Mouse (Mus musculus): ENCODE results near the gene Gm28372. TPM values are rescaled to one million over a fixed set of nuclear protein-coding genes. Genes with fewer than 3 reads are reported as not detected.

Gene Gm28372
- polyA plus RNA-seq, 1 experiment from 2014 or later = not detected

DNA sequence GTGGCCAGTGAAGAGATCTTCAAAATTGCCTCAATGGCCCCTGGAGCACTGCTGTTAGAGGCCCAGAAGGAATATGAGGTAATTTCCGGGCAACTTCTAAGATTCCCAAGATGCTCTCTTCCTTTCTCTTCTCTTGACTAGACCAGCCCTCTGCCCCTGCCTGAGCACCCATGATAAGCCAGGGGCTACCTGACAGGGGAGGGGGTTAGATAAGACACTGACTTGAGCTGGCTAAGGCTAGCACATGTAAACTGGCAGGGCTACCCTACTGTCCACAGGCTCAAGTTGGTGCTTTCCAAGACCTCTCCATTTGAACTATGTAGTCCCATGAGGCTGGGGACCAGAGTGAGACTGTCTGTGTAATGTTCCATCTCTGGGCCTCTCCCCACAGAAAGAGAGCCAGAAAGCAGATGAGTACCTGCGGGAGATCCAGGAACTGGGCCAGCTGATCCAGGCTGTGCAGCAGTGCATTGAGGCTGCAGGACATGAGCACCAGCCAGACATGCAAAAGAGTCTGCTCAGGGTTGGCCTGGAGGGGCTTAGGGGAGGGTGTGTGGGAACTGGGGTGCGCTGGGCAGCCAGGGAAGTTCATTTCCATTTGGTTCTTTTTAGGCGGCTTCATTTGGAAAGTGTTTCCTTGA, 34.9 kb downstream of the Gm28372 start:
- no peaks in the 10 kb centered on the region for H3K9me3 ChIP-seq
- no peak overlapping the region for H3K9ac ChIP-seq
- no peaks in the 10 kb centered on the region for H3K27me3 ChIP-seq
- H3K4me3 ChIP-seq = no peak overlapping the region
- no peak overlapping the region for H3K27ac ChIP-seq
- H3K4me1 ChIP-seq = no peaks in the 10 kb centered on the region
- H3K36me3 ChIP-seq = peaks cover 77% of the 10 kb centered on the region
- no peak overlapping the region for H3K4me2 ChIP-seq
- ATAC-seq (ENCODE audit: insufficient number of reproducible peaks, low FRiP score, low TSS enrichment, low read depth) = no peak
- 84% methylated on average over 4 of the region's 4 CpGs for WGBS

DNA sequence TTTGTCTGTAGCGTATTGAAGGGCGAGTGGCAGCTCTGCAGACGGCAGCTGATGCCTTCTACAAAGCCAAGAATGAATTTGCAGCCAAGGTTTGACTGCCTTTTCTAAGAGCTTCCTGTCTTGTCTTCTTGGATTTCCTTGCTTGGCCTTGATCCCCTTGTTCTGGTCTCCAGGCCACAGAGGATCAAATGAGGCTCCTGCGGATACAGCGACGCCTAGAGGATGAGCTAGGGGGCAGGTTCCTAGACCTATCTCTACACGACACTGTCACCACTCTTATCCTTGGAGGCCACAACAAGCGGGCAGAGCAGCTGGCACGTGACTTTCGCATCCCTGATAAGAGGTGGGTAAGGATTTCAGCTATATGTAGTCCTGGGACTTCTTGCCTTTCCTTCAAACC, 37.1 kb downstream of the Gm28372 start:
- Histone ChIP-seq H3K36me3 (peaks cover 77% of the 10 kb centered on the region), H3K27me3 (no peaks in the 10 kb centered on the region), H3K4me1 (no peaks in the 10 kb centered on the region), H3K9ac (no peak overlapping the region), H3K4me3 (no peak overlapping the region), H3K4me2 (no peak overlapping the region), H3K9me3 (no peaks in the 10 kb centered on the region), H3K27ac (no peak overlapping the region)
- ATAC-seq (ENCODE audit: insufficient number of reproducible peaks, low FRiP score, low TSS enrichment, low read depth) = no peak
- 90% methylated on average over 10 of the region's 10 CpGs for WGBS

DNA sequence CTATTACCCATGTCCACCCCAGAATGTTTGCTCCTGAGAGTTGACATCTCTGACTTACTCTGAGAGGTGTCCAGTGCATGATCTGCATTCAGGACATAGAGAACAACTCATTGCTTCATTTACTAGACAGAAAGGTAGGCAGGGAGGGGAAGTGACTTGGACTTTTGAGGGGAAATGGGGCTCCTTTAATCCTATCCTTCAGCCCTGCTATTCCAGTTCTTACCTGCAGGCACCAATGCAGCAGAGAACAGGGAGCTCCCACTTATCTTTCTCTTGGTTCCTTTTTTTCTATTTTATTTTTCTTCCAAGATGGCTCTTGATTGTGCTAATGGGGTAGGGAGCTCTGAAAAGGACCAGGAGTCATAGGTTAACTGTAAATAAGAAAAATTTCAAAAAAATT, 43.4 kb downstream of the Gm28372 start:
- Histone ChIP-seq H3K4me2 (no peak overlapping the region), H3K27ac (no peak overlapping the region), H3K9ac (no peak overlapping the region), H3K4me3 (no peak overlapping the region), H3K36me3 (peaks cover 15% of the 10 kb centered on the region), H3K4me1 (peaks cover 24% of the 10 kb centered on the region), H3K9me3 (no peaks in the 10 kb centered on the region), H3K27me3 (no peaks in the 10 kb centered on the region; the same call in 1 of the 2 replicates)
- no peak for ATAC-seq (ENCODE audit: insufficient number of reproducible peaks, low FRiP score, low TSS enrichment, low read depth)

DNA sequence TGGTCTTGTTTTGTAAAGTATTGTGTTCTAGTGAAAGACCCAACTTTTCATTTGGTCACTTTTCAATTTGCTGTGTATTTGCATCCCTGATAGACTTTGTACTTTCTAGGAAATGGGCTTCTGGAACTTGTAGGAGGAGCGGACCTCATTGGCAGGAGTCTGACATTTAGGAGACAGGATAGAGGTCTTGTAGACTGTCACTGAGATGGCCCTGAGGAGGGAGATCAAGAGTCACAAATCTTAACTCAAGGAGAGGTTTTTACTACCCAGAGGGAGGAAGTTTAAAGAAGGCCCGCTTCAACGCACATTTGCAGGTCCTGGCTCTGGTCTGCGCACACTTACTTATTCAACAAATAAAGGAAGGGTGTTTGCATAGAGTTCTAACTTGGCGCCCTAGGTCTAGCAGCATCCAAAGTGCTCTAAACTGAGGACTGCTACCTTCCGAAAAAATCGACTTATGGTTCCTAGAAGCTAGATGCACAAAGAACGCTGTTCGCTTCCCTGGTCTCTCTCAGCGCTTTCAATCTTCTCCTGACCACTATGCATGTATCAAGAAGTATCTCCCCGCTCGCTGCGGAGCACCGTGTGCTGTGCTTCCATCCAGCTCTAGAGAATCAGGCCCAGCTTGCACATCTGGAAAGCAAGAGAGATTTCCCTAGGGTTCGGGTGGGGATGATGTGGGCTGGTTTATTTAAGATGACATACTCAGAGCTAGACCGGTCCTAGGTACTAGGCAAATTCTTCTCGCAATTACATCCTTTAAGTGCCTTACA, 44.2 kb downstream of the Gm28372 start:
- Histone ChIP-seq H3K27me3 (no peaks in the 10 kb centered on the region; the same call in 1 of the 2 replicates), H3K4me2 (peak overlapping the region; percentile 84), H3K9me3 (no peaks in the 10 kb centered on the region), H3K4me3 (peak overlapping the region; percentile 93), H3K9ac (peak overlapping the region; percentile 85), H3K36me3 (peaks cover 8% of the 10 kb centered on the region), H3K4me1 (peaks cover 24% of the 10 kb centered on the region), H3K27ac (peak overlapping the region; percentile 91; the same call in 1 of the 2 replicates)
- WGBS = 6% methylated on average over 17 of the region's 17 CpGs
- ATAC-seq (ENCODE audit: insufficient number of reproducible peaks, low FRiP score, low TSS enrichment, low read depth) = 0 out of 2 replicates have a peak, but pooled peaks have one; percentile 8

DNA sequence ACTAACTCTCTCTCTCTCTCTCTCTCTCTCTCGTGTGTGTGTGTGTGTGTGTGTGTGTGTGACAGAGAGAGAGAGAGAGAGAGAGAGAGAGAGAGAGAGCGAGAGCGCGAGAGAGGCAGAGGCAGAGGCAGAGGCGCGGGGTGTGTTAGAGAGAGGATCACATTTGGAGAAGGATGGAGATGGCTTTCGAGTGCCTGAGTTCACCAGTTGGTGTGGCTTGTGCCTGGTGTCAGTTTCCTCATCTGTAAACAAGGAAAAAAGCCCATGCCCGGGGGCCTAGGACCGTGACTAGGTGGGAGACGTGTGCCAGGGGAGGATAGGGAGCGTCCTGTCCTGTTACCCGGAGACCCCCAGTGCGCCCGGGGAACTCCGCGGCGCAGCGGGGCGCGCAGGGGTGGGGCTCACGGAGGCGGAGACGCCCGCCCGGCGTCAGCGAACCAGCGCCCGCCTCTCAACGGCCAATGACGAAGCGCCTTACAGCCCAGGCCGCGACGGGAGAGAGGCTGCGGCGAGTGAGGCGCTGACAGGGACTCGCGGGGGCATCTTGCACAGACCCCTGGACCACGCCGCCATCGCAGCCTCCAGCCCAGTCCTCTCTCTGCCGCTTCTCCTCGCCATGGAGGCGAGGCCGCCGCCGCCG, 44.9 kb downstream of the Gm28372 start, which contains the start of gene Ptpra:
Gene Ptpra (plus strand): TSS at position 485 of the 640 bp plus-strand sequence.
- Histone ChIP-seq H3K4me2 (peak within 1 kb of the TSS; percentile 84), H3K9me3 (no peaks in the 10 kb centered on the region), H3K4me3 (peak within 1 kb of the TSS; percentile 93), H3K27ac (peak within 1 kb of the TSS; percentile 91), H3K36me3 (peaks cover 3% of the 10 kb centered on the region; the same call in 1 of the 2 replicates), H3K4me1 (peaks cover 24% of the 10 kb centered on the region), H3K9ac (peak within 1 kb of the TSS; percentile 85), H3K27me3 (no peaks in the 10 kb centered on the region; the same call in 1 of the 2 replicates)
- ATAC-seq (ENCODE audit: insufficient number of reproducible peaks, low FRiP score, low TSS enrichment, low read depth) = peak; percentile 96
- WGBS = under 1% methylated on average over 43 of the region's 50 CpGs

DNA sequence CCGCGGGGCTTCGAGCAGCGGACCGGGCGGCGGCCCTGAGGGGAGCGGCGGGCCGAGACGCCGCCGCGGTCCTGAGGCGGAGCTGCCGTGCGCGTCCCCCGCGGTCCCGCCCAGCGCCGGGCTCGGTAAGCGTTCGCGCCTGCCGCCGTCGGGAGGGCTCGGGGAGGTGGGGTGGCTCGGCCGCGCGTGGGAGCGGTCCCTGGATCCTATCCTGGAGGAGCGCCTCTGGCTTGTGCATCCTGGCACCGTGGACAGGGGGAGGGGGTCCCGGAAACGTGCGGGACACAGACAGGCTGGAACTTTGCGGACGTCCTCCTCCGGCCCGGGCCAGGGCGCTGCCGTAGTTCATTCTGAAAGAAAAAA, 45.4 kb downstream of the Gm28372 start:
- WGBS = under 1% methylated on average over 40 of the region's 47 CpGs
- H3K27ac ChIP-seq = peak overlapping the region; percentile 91
- H3K36me3 ChIP-seq = 0 out of 2 replicates have a peak, but pooled peaks cover 3% of the 10 kb centered on the region
- peaks cover 24% of the 10 kb centered on the region for H3K4me1 ChIP-seq
- H3K9me3 ChIP-seq = no peaks in the 10 kb centered on the region
- peak; percentile 78 for ATAC-seq (ENCODE audit: insufficient number of reproducible peaks, low FRiP score, low TSS enrichment, low read depth)
- no peaks in the 10 kb centered on the region; the same call in 1 of the 2 replicates for H3K27me3 ChIP-seq
- H3K4me2 ChIP-seq = peak overlapping the region; percentile 84
- peak overlapping the region; percentile 93 for H3K4me3 ChIP-seq
- H3K9ac ChIP-seq = peak overlapping the region; percentile 85

DNA sequence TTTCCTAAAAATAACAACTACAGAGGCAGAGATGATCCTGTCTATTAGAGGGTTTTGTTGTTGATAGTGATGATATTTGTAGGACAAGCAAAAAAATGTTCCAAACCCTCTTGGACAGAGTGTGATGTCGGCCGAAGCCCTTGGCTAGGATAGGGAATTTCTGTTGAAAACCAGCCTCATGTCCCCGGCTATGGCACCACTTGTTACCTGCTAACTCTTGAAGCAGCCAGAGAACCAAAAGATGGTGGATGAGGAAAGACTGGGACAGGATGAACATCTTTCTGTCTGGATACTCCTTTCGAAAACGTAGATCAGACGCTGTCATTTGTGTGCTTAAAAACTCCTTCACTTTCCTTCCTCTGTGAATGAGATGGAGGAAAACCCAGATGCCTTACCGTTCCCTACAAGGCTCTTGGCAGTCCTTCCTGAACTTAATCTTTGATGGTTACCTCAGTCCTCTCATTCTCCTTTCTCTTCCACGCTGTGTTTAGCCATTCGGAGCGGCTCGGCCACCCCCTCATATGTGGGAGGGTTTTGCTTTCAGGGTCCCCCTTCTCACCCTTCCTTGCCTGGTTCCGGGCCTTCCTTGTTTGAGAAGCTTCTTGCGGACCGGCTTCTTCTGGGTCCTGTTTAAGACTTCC, 46.2 kb downstream of the Gm28372 start:
- WGBS = 63% methylated on average over 14 of the region's 14 CpGs
- peaks cover 24% of the 10 kb centered on the region for H3K4me1 ChIP-seq
- no peak for ATAC-seq (ENCODE audit: insufficient number of reproducible peaks, low FRiP score, low TSS enrichment, low read depth)
- H3K9ac ChIP-seq = no peak overlapping the region
- no peaks in the 10 kb centered on the region for H3K36me3 ChIP-seq
- no peaks in the 10 kb centered on the region; the same call in 1 of the 2 replicates for H3K27me3 ChIP-seq
- peak overlapping the region; percentile 93 for H3K4me3 ChIP-seq
- H3K27ac ChIP-seq = no peak overlapping the region
- peak overlapping the region; percentile 84 for H3K4me2 ChIP-seq
- H3K9me3 ChIP-seq = no peaks in the 10 kb centered on the region

DNA sequence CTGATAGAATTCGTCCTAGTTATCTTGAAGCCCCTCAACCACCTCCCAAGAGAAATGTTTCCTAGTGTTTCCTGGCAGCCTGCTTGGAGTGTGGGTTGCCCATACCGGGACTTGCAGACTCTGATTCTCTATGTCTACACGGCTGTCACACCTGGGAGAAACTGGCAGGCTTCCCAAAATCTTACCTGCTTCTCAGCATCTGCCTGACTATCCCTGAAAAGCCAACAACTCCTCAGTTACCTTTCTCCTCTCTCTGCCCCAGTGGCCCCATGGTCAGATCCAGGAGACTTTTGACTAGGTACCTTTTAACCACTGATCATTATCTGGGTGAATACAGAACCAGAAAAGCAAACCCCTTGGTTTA, 46.7 kb downstream of the Gm28372 start:
- H3K27ac ChIP-seq = no peak overlapping the region
- H3K4me3 ChIP-seq = peak overlapping the region; percentile 93; the same call in 1 of the 2 replicates
- H3K4me2 ChIP-seq = peak overlapping the region; percentile 84
- no peaks in the 10 kb centered on the region for H3K9me3 ChIP-seq
- H3K9ac ChIP-seq = no peak overlapping the region
- ATAC-seq (ENCODE audit: insufficient number of reproducible peaks, low FRiP score, low TSS enrichment, low read depth) = no peak
- H3K36me3 ChIP-seq = no peaks in the 10 kb centered on the region
- 58% methylated on average over 3 of the region's 3 CpGs for WGBS
- peaks cover 24% of the 10 kb centered on the region for H3K4me1 ChIP-seq
- H3K27me3 ChIP-seq = no peaks in the 10 kb centered on the region; the same call in 1 of the 2 replicates

DNA sequence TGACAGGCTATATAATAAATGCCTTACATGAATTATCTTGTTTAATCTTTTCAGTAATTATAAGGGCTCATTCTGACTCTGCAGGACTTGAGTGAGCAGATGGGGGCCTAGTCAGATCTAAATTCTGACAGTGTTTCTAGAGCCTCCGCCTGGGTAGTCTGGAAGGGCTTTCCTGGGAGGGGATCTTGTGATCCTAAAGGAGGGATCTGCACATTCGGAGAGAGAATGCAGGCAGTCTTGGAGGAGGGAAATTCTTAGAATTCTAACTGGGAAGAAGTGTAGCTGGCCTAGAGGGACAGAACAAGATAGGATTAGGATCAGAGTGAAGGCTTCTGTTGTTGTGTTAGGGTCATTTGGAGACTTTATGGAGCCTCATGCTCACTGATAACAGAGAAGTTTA, 47.2 kb downstream of the Gm28372 start:
- H3K27me3 ChIP-seq = no peaks in the 10 kb centered on the region; the same call in 1 of the 2 replicates
- no peak overlapping the region for H3K27ac ChIP-seq
- H3K36me3 ChIP-seq = no peaks in the 10 kb centered on the region
- ATAC-seq (ENCODE audit: insufficient number of reproducible peaks, low FRiP score, low TSS enrichment, low read depth) = no peak
- whole genome bisulfite sequencing = 51% methylated on average over 2 of the region's 2 CpGs
- no peak overlapping the region for H3K9ac ChIP-seq
- peaks cover 24% of the 10 kb centered on the region for H3K4me1 ChIP-seq
- H3K4me2 ChIP-seq = no peak overlapping the region
- H3K4me3 ChIP-seq = no peak overlapping the region
- no peaks in the 10 kb centered on the region for H3K9me3 ChIP-seq

DNA sequence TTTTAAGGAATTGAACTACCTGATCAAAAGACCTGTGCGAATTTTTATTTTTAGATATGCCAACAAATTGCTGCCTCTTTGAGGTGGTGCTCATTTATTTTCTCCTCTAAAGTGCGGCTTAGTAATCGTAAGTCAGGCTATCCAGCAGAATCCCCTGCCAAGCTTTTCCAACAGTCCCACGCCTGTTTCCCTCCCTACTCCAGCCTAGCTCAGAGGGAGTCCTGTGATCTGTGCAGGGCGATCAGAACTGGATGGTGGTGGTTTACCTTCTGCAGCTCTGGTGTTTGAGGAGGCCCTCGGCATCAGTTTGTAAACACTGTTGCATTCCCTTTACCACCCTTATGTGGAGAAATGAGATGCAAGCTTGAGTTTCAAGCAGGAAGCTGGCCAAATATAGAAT, 48.4 kb downstream of the Gm28372 start:
- no peak overlapping the region for H3K4me2 ChIP-seq

DNA sequence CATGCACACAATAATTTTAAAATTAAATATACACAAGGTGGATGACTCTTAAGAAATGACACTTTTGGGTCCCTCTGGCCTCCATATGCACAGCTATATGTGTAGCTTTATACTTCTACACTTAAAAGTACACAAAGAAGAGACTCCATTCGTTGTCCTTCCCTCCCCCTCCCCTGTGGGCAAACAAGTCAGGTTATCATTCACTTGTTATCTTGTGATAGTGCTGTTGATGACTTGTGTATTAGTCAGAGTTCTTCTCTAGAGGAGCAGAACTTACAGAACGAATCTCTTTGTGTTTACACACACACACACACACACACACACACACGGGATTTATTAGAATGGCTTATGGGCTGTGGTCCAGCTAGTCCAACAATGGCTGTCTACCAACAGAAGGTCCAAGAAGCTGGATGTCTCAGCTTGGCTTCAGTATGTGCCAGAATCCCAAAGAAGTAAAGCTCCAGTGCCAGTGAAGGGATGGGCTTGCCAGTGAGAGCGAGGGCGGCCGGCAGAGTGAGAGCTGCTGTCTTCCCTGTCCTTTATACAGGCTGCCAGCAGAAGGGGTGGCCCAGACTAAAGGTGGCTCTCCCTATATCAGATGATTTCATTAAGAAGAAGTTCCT, 49.8 kb downstream of the Gm28372 start:
- Histone ChIP-seq H3K36me3 (no peaks in the 10 kb centered on the region), H3K27ac (no peak overlapping the region), H3K4me1 (peaks cover 16% of the 10 kb centered on the region), H3K9ac (no peak overlapping the region), H3K4me2 (no peak overlapping the region), H3K9me3 (no peaks in the 10 kb centered on the region), H3K27me3 (no peaks in the 10 kb centered on the region), H3K4me3 (no peak overlapping the region)
- ATAC-seq (ENCODE audit: insufficient number of reproducible peaks, low FRiP score, low TSS enrichment, low read depth) = no peak
- 80% methylated on average over 6 of the region's 6 CpGs for WGBS

More for the DNA sequence above, 48.4 kb downstream of the Gm28372 start:
- H3K4me1 ChIP-seq = peaks cover 24% of the 10 kb centered on the region
- WGBS = 58% methylated on average over 6 of the region's 6 CpGs
- H3K9ac ChIP-seq = no peak overlapping the region
- H3K4me3 ChIP-seq = no peak overlapping the region
- no peak for ATAC-seq (ENCODE audit: insufficient number of reproducible peaks, low FRiP score, low TSS enrichment, low read depth)
- H3K27me3 ChIP-seq = no peaks in the 10 kb centered on the region; the same call in 1 of the 2 replicates
- no peaks in the 10 kb centered on the region for H3K36me3 ChIP-seq
- H3K9me3 ChIP-seq = no peaks in the 10 kb centered on the region
- 0 out of 2 replicates have a peak overlapping the region, but pooled peaks have one; percentile 22 for H3K27ac ChIP-seq

All from limb, embryonic 15.5 days (tissue).